Mouse (Mus musculus) ovary, adult 2 months (tissue): ENCODE data around the gene Slc5a2. TPM values are rescaled to one million over a fixed set of nuclear protein-coding genes. Genes with fewer than 3 reads are reported as not detected.

ENCODE experiments used
- polyA plus RNA-seq: library from polyadenylated mRNA; depleted of rRNA; stranded (reverse); fragments of >200 nt; gene quantifications from 2 replicates; pipeline ENCODE4 v1.2.3, GENCODE M21; 2012; rRNA removed

Gene Slc5a2
- polyA plus RNA-seq = 0.31 and 0.77 TPM in 2 replicates

GRCm38 (mm10) chr7:128265411-128265810 lies at the start of gene Slc5a2:
Slc5a2 (plus strand) TSS chr7:128265657.

DNA sequence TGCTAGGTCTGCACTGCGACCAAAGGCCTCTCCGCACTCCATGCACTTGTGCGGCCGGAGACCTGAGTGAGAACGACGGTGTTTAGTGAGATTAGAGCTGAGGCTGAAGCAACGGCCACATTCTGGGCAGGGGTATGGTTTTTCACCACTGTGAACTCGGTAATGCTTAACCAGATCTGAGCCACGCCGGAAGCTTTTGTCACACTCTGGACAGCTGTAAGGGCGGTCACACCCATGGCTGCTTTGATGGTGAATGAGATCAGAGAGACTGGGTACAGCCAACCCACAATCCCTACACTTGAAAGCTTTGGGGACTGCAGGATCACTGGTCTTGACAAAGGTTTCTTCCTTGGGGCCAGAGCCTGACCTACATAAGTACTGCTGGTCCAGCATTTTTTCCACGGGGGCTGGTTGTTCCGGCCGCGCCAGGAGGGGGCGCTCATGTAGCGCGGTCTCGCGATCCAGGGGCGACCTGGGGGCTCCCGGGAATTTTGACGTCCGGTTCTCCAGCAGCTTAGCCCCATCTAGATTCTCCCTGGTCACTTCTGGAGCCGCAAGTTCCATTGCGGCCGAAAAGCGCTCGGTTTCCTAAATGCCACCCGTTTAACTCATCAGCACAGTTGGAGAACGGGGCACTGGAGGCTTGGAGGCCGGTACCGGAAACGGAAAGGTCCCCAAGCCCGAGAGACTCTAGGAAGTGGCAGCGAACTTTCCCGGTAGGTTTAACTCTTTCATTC lies 28.4 kb upstream of the Slc5a2 start, which contains the start of gene Armc5:
Armc5 (plus strand) TSS at position 487 of the 737 bp plus-strand sequence.

DNA sequence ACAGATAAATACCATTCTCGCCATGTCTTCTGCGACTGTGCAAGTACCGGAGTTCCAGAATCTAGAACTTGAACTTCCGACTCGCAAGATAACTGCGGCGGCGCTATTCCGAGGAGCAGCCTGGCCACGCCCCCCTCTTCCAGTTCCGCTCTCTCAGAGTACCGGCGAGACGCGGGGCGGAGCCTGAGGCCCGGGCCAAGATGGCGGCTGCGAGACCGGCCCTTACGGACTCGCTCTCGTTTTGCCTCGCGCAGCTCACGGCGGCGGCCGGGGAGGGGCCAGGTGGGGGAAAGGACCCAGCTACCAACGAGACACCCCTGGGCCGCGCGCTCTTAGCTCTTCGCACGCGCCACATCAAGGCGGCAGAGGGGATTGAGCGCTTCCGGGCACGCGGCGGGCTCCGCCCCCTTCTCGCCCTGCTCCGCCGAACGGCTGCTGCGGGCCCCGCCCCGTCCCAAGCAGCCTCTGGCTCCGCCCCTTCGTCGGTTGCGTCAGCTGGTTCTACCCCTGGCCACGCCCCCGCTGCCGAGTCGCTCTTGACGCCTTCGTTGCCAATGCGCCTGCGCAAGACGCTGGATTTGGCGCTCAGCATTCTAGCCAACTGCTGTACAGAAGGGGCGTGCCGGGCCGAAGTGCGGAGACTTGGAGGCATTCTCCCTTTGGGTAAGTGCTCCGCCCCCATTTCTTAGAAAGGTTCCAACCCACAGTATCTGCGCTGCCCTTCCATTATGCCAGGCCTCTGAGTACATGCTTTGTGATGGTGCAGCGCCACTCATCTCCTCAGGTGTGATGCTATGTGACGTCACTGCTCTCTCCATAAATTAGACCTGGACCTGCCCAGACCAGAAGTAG lies 27.3 kb upstream of the Slc5a2 start, which contains the start of gene 9130023H24Rik:
9130023H24Rik (minus strand) TSS at position 105 of the 852 bp plus-strand sequence.

DNA sequence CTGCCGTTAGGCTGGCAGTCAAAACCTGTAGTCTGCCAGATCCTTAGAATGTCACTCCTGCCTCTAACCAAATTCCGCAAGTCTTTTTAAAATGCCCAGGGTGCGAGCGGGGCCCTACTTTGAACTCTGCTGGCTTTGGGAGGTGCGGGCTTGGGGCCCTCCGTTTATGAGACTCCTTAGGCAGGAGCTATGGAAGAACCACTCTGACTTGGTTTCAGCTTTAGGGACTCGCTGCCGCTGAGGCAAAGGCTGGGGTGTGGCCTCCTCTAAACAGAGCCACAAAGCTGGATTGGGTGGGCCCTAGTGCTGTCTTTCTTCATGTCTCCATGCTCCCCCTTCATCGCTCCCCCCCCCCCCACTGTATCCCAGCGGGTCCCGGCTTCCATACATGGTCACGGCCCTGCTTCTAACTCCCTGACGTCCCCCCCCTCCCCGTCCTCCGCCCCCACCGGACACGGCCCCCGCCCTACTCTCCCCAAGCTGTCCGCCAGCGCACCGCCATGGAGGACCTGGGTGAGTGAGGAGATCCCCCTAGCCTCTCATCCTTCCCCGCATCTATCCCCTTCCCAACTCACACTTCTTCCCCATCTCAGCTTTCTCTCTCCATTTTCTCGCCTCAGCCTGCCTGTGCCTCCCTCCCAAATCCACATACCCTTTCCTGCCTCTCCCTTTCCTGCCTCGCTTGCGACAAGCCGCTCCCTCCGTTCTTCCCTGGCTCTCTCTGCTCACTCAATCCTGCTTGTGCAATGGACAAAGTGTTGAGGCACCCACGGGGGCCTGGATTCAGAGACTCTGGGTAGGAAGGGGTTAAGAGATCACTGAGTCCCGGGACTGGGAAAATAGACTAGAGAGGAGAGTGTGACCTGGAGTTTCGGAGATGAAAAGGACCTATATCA lies 18.7 kb upstream of the Slc5a2 start, which contains the start of gene Tgfb1i1:
Tgfb1i1 (plus strand) TSS at position 317 of the 896 bp plus-strand sequence.

GRCm38 (mm10) chr7:128297617-128298480 lies 32.4 kb downstream of the Slc5a2 start, which contains the start of gene BC017158:
BC017158 (minus strand) TSS chr7:128298170.

Other genes with a start within 250 kb of the Slc5a2 start
- 5.6 and 6.6 TPM in 2 replicates for gene Itgam, start 203.0 kb upstream of the Slc5a2 start, polyA plus RNA-seq
- 0.03 TPM in 1 of 2 replicates, not detected in the other for gene Gm49368, start 203.0 kb upstream of the Slc5a2 start, polyA plus RNA-seq
- 2.1 and 2.3 TPM in 2 replicates for gene Itgax, start 136.1 kb upstream of the Slc5a2 start, polyA plus RNA-seq
- 0.07 and 0.10 TPM in 2 replicates for gene Itgad, start 111.3 kb upstream of the Slc5a2 start, polyA plus RNA-seq
- 1.6 and 1.8 TPM in 2 replicates for gene Cox6a2, start 59.3 kb upstream of the Slc5a2 start, polyA plus RNA-seq
- 60.6 and 67.5 TPM in 2 replicates for gene Armc5, start 28.3 kb upstream of the Slc5a2 start, polyA plus RNA-seq
- 1.8 and 2.7 TPM in 2 replicates for gene 9130023H24Rik, start 27.6 kb upstream of the Slc5a2 start, polyA plus RNA-seq
- 178 and 180 TPM in 2 replicates for gene Tgfb1i1, start 18.8 kb upstream of the Slc5a2 start, polyA plus RNA-seq
- gene BC017158, start 32.5 kb downstream of the Slc5a2 start, polyA plus RNA-seq = 96.8 and 102 TPM in 2 replicates
- 9.9 and 17.0 TPM in 2 replicates for gene Rgs10, start 153.1 kb downstream of the Slc5a2 start, polyA plus RNA-seq
- gene Tial1, start 196.1 kb downstream of the Slc5a2 start, polyA plus RNA-seq = 33.9 and 36.5 TPM in 2 replicates